Mouse (Mus musculus): Measurements from ENCODE around the gene Lin54. TPM values are rescaled to one million over a fixed set of nuclear protein-coding genes. Genes with fewer than 3 reads are reported as not detected.

The Lin54 gene
- total and polyA plus RNA-seq, 3 experiments, result 11.8 to 14.1 (median 12.9) TPM

- Histone ChIP-seq H3K79me2 (replicated peaks; ENCODE audit: control insufficient read depth, extremely low read depth, insufficient read depth, poor library complexity, severe bottlenecking) (no peaks in the 10 kb centered on the region; the same call in 1 of the 2 replicates), H3K4me1 (ENCODE audit: control insufficient read depth in 1 of 2, insufficient read depth in 2 of 2) (peaks cover 3 to 16% of the 10 kb centered on the region in 2 experiments; a peak in 2 of 4 replicates), H3K4me3 (replicated peaks in 1 of 3; ENCODE audit: low read depth in 2 of 3, low read length in 2 of 3, poor library complexity in 1 of 3) (no peak overlapping the region), H3K36me3 (replicated peaks in 1 of 2; ENCODE audit: control insufficient read depth in 1 of 2, insufficient read depth in 1 of 2, low read length in 1 of 2) (peaks cover 45 to 63% of the 10 kb centered on the region in 2 experiments), H3K4me2 (ENCODE audit: insufficient read depth, low read depth, poor library complexity, severe bottlenecking) (no peak overlapping the region), H3K9ac (ENCODE audit: insufficient read depth, low read depth) (no peak overlapping the region), H3K9me3 (replicated peaks; ENCODE audit: low read length) (no peaks in the 10 kb centered on the region), H3K27me3 (replicated peaks) (no peaks in the 10 kb centered on the region), H3K27ac (ENCODE audit: insufficient read depth, low read depth) (no peak overlapping the region)
- dilution Hi-C loops (cut with MboI; ENCODE audit: extremely low pct_ligation_motif_present, extremely low pct_unique_long_range_greater_than_20kb, low sequenced_read_pairs), result no loop called here
- DNase-seq (ENCODE audit: extremely low read depth), result no peak
- no peak for TF ChIP-seq TBP (conservative IDR thresholded peaks at IDR 0.05; ENCODE audit: low read depth, low read length)
- TF ChIP-seq MAX (IDR thresholded peaks at IDR 0.05; ENCODE audit: low read length), result no peak
- TF ChIP-seq ZKSCAN1 (IDR thresholded peaks at IDR 0.05; ENCODE audit: borderline replicate concordance, low read depth, low read length), result no peak
- in situ Hi-C loops (cut with MboI; ENCODE audit: low pct_ligation_motif_present, low pct_unique_long_range_greater_than_20kb, low sequenced_read_pairs), result no loop called here
Measured at GRCm38 (mm10) chr5:100549311-100549710, 48.9 kb upstream of the Lin54 start.

GRCm38 (mm10) chr5:100548236-100548635, 47.8 kb upstream of the Lin54 start:
- H3K27me3 ChIP-seq (replicated peaks), result no peaks in the 10 kb centered on the region
- DNase-seq (ENCODE audit: extremely low read depth), result no peak
- H3K9me3 ChIP-seq (replicated peaks; ENCODE audit: low read length), result no peaks in the 10 kb centered on the region
- no peak overlapping the region for H3K4me3 ChIP-seq (replicated peaks in 1 of 3; ENCODE audit: low read depth in 2 of 3, low read length in 2 of 3, poor library complexity in 1 of 3)
- in situ Hi-C loops (cut with MboI; ENCODE audit: low pct_ligation_motif_present, low pct_unique_long_range_greater_than_20kb, low sequenced_read_pairs), result no loop called here
- H3K36me3 ChIP-seq (replicated peaks in 1 of 2; ENCODE audit: control insufficient read depth in 1 of 2, insufficient read depth in 1 of 2, low read length in 1 of 2), result peaks cover 50 to 66% of the 10 kb centered on the region in 2 experiments
- H3K9ac ChIP-seq (ENCODE audit: insufficient read depth, low read depth), result no peak overlapping the region
- H3K4me2 ChIP-seq (ENCODE audit: insufficient read depth, low read depth, poor library complexity, severe bottlenecking), result no peak overlapping the region
- dilution Hi-C loops (cut with MboI; ENCODE audit: extremely low pct_ligation_motif_present, extremely low pct_unique_long_range_greater_than_20kb, low sequenced_read_pairs), result no loop called here
- H3K4me1 ChIP-seq (ENCODE audit: control insufficient read depth in 1 of 2, insufficient read depth in 2 of 2), result peaks cover 3 to 16% of the 10 kb centered on the region in 2 experiments; a peak in 2 of 4 replicates
- H3K79me2 ChIP-seq (replicated peaks; ENCODE audit: control insufficient read depth, extremely low read depth, insufficient read depth, poor library complexity, severe bottlenecking), result no peaks in the 10 kb centered on the region; the same call in 1 of the 2 replicates
- no peak for TF ChIP-seq EP300 (IDR thresholded peaks at IDR 0.05; ENCODE audit: low read length)
- no peak for TF ChIP-seq NELFE (IDR thresholded peaks at IDR 0.05; ENCODE audit: low read depth, low read length)
- no peak for TF ChIP-seq E2F4 (IDR thresholded peaks at IDR 0.05; ENCODE audit: insufficient replicate concordance, low read depth, low read length)
- no peak for TF ChIP-seq CHD2 (IDR thresholded peaks at IDR 0.05; ENCODE audit: low read length)
- TF ChIP-seq JUND (conservative IDR thresholded peaks at IDR 0.05; ENCODE audit: low read depth, low read length), result no peak
- TF ChIP-seq ELF1 (IDR thresholded peaks at IDR 0.05; ENCODE audit: low read depth, low read length), result no peak
- no peak for TF ChIP-seq USF2 (conservative IDR thresholded peaks at IDR 0.05; ENCODE audit: low read depth, low read length)
- no peak for TF ChIP-seq JUN (IDR thresholded peaks at IDR 0.05; ENCODE audit: insufficient read depth, low read depth, low read length)
- TF ChIP-seq MAX (IDR thresholded peaks at IDR 0.05; ENCODE audit: low read length), result no peak
- TF ChIP-seq BHLHE40 (IDR thresholded peaks at IDR 0.05; ENCODE audit: low read depth, low read length), result no peak
- no peak for TF ChIP-seq PAX5 (IDR thresholded peaks at IDR 0.05; ENCODE audit: low read length)
- TF ChIP-seq MAFK (IDR thresholded peaks at IDR 0.05; ENCODE audit: insufficient replicate concordance, low read length), result no peak
- TF ChIP-seq ZNF384 (IDR thresholded peaks at IDR 0.05; ENCODE audit: low read depth, low read length), result no peak
- TF ChIP-seq USF1 (IDR thresholded peaks at IDR 0.05; ENCODE audit: low read depth, low read length), result no peak
- no peak for TF ChIP-seq TCF12 (IDR thresholded peaks at IDR 0.05; ENCODE audit: low read depth, low read length)
- TF ChIP-seq CTCF (conservative IDR thresholded peaks at IDR 0.05 in 1 of 2, IDR thresholded peaks at IDR 0.05 in 1 of 2; ENCODE audit: low read depth in 2 of 2, low read length in 2 of 2), result no peak
- no peak for TF ChIP-seq POLR2A (IDR thresholded peaks at IDR 0.05; ENCODE audit: low read depth, low read length)
- no peak overlapping the region for H3K27ac ChIP-seq (ENCODE audit: insufficient read depth, low read depth)

Data from CH12.LX (cell line).